Mouse (Mus musculus) hindbrain, embryonic 10.5 days (tissue): ENCODE measurements around the gene Ak4. TPM values are rescaled to one million over a fixed set of nuclear protein-coding genes. Genes with fewer than 3 reads are reported as not detected.

Source experiments
- DNase-seq: peaks from one replicate; pipeline ENCODE4 v3.0.0-alpha.2; 2017; ENCODE audit warnings: low spot score
- H3K27ac ChIP-seq: fragments of 300-500 bp; sonication (generic); 2 replicates; pipeline ENCODE4 v1.5.1; 2016; ENCODE audit warnings: mild to moderate bottlenecking, moderate library complexity
- H3K27me3 ChIP-seq: fragments of 300-500 bp; sonication (generic); 2 replicates; pipeline ENCODE4 v1.6.1; 2016; ENCODE audit warnings: mild to moderate bottlenecking; ENCODE audit not compliant: poor library complexity, insufficient read depth, severe bottlenecking
- H3K36me3 ChIP-seq: fragments of 300-500 bp; sonication (generic); 2 replicates; pipeline ENCODE4 v1.6.1; 2016; ENCODE audit warnings: mild to moderate bottlenecking, moderate library complexity
- H3K4me1 ChIP-seq: fragments of 300-500 bp; sonication (generic); replicated peaks from 2 replicates; pipeline ENCODE4 v1.6.1; 2016; ENCODE audit warnings: mild to moderate bottlenecking
- H3K4me3 ChIP-seq: fragments of 300-500 bp; sonication (generic); 2 replicates; pipeline ENCODE4 v1.5.1; 2016; ENCODE audit warnings: mild to moderate bottlenecking, moderate library complexity
- H3K9me3 ChIP-seq: fragments of 300-500 bp; sonication (generic); 2 replicates; pipeline ENCODE4 v1.6.1; 2016; ENCODE audit warnings: mild to moderate bottlenecking, moderate library complexity
- WGBS: fragments of 180-500 bp; shearing (Covaris S2); methylation state at CpG from one replicate; pipeline ENCODE4 v1.1.7; 2016; 5-methylcytosine and 5-hydroxymethylcytosine counted together
- polyA plus RNA-seq: library from polyadenylated mRNA; unstranded; fragments of >200 nt; fragmentation: Nextera tagmentation; extraction: Ambion mirVana; gene quantifications from 2 replicates; pipeline ENCODE4 v1.2.1, GENCODE M21; 2016

Ak4 gene
- polyA plus RNA-seq, 1 experiment from 2014 or later = 23.9 TPM

GRCm38 (mm10) chr4:101449344-101449743 is 30.3 kb downstream of the Ak4 start:
- peaks cover 52% of the 10 kb centered on the region for H3K36me3 ChIP-seq
- WGBS = 94% methylated on average over 7 of the region's 7 CpGs

GRCm38 (mm10) chr4:101450150-101450780 is 31.2 kb downstream of the Ak4 start:
- no peaks in the 10 kb centered on the region for H3K27me3 ChIP-seq
- WGBS = 94% methylated on average over 20 of the region's 20 CpGs
- no peak for DNase-seq

More at GRCm38 (mm10) chr4:101449344-101449743, 30.3 kb downstream of the Ak4 start:
- DNase-seq = no peak
- Histone ChIP-seq H3K4me3 (no peak overlapping the region), H3K9me3 (no peaks in the 10 kb centered on the region), H3K27me3 (no peaks in the 10 kb centered on the region), H3K4me1 (no peaks in the 10 kb centered on the region), H3K27ac (no peak overlapping the region)

GRCm38 (mm10) chr4:101451089-101451488 is 32.0 kb downstream of the Ak4 start:
- H3K4me1 ChIP-seq = no peaks in the 10 kb centered on the region
- no peaks in the 10 kb centered on the region for H3K27me3 ChIP-seq
- peaks cover 52% of the 10 kb centered on the region for H3K36me3 ChIP-seq
- 96% methylated on average over 4 of the region's 4 CpGs for WGBS
- H3K9me3 ChIP-seq = no peaks in the 10 kb centered on the region
- H3K27ac ChIP-seq = no peak overlapping the region
- no peak overlapping the region for H3K4me3 ChIP-seq
- DNase-seq = no peak

More at GRCm38 (mm10) chr4:101450150-101450780, 31.2 kb downstream of the Ak4 start:
- H3K4me3 ChIP-seq = no peak overlapping the region
- no peak overlapping the region for H3K27ac ChIP-seq
- no peaks in the 10 kb centered on the region for H3K9me3 ChIP-seq
- H3K4me1 ChIP-seq = no peaks in the 10 kb centered on the region
- peaks cover 52% of the 10 kb centered on the region for H3K36me3 ChIP-seq

GRCm38 (mm10) chr4:101452829-101453228 is 33.8 kb downstream of the Ak4 start:
- Histone ChIP-seq H3K9me3 (no peaks in the 10 kb centered on the region), H3K4me3 (no peak overlapping the region), H3K27me3 (no peaks in the 10 kb centered on the region), H3K4me1 (no peaks in the 10 kb centered on the region), H3K27ac (no peak overlapping the region), H3K36me3 (peaks cover 40% of the 10 kb centered on the region)
- no peak for DNase-seq
- 94% methylated on average over 9 of the region's 9 CpGs for WGBS

- DNase-seq = no peak
- Histone ChIP-seq H3K36me3 (peaks cover 25% of the 10 kb centered on the region), H3K4me1 (no peaks in the 10 kb centered on the region), H3K9me3 (no peaks in the 10 kb centered on the region), H3K27me3 (no peaks in the 10 kb centered on the region), H3K27ac (no peak overlapping the region), H3K4me3 (no peak overlapping the region)
- 93% methylated on average over 8 of the region's 8 CpGs for WGBS
Observed at GRCm38 (mm10) chr4:101457176-101457575, 38.1 kb downstream of the Ak4 start.

- Histone ChIP-seq H3K27me3 (no peaks in the 10 kb centered on the region), H3K36me3 (peaks cover 28% of the 10 kb centered on the region), H3K9me3 (no peaks in the 10 kb centered on the region), H3K27ac (no peak overlapping the region), H3K4me1 (no peaks in the 10 kb centered on the region), H3K4me3 (no peak overlapping the region)
- 60% methylated on average over 2 of the region's 2 CpGs for WGBS
- DNase-seq = peak; percentile 23
Observed at GRCm38 (mm10) chr4:101458341-101458740, 39.3 kb downstream of the Ak4 start.

GRCm38 (mm10) chr4:101459358-101459757 is 40.3 kb downstream of the Ak4 start:
- H3K9me3 ChIP-seq = no peaks in the 10 kb centered on the region
- DNase-seq = no peak
- H3K27ac ChIP-seq = no peak overlapping the region
- H3K36me3 ChIP-seq = peaks cover 28% of the 10 kb centered on the region
- 90% methylated on average over 4 of the region's 4 CpGs for WGBS
- no peaks in the 10 kb centered on the region for H3K27me3 ChIP-seq
- H3K4me3 ChIP-seq = no peak overlapping the region
- H3K4me1 ChIP-seq = no peaks in the 10 kb centered on the region

- Histone ChIP-seq H3K4me1 (no peaks in the 10 kb centered on the region), H3K4me3 (no peak overlapping the region), H3K9me3 (no peaks in the 10 kb centered on the region), H3K27ac (no peak overlapping the region), H3K27me3 (no peaks in the 10 kb centered on the region), H3K36me3 (peaks cover 33% of the 10 kb centered on the region)
- DNase-seq = no peak
- WGBS = 85% methylated on average over 1 of the region's 1 CpGs
Observed at GRCm38 (mm10) chr4:101460114-101460513, 41.0 kb downstream of the Ak4 start.

GRCm38 (mm10) chr4:101462065-101462464 is 43.0 kb downstream of the Ak4 start:
- H3K36me3 ChIP-seq = peaks cover 41% of the 10 kb centered on the region
- 92% methylated on average over 2 of the region's 2 CpGs for WGBS
- H3K4me1 ChIP-seq = no peaks in the 10 kb centered on the region

GRCm38 (mm10) chr4:101466264-101466663 is 47.2 kb downstream of the Ak4 start:
- no peak for DNase-seq
- H3K9me3 ChIP-seq = no peaks in the 10 kb centered on the region
- no peaks in the 10 kb centered on the region for H3K4me1 ChIP-seq
- H3K27me3 ChIP-seq = no peaks in the 10 kb centered on the region
- WGBS = 80% methylated on average over 3 of the region's 3 CpGs
- peaks cover 34% of the 10 kb centered on the region for H3K36me3 ChIP-seq
- H3K27ac ChIP-seq = no peak overlapping the region
- H3K4me3 ChIP-seq = no peak overlapping the region

More at GRCm38 (mm10) chr4:101462065-101462464, 43.0 kb downstream of the Ak4 start:
- H3K9me3 ChIP-seq = no peaks in the 10 kb centered on the region
- DNase-seq = no peak
- no peaks in the 10 kb centered on the region for H3K27me3 ChIP-seq
- no peak overlapping the region for H3K4me3 ChIP-seq
- no peak overlapping the region for H3K27ac ChIP-seq

- 91% methylated on average over 5 of the region's 5 CpGs for WGBS
- Histone ChIP-seq H3K4me3 (no peak overlapping the region), H3K4me1 (no peaks in the 10 kb centered on the region), H3K27me3 (no peaks in the 10 kb centered on the region), H3K36me3 (peaks cover 13% of the 10 kb centered on the region), H3K27ac (no peak overlapping the region), H3K9me3 (no peaks in the 10 kb centered on the region)
- no peak for DNase-seq
Observed at GRCm38 (mm10) chr4:101469242-101469641, 50.2 kb downstream of the Ak4 start.

GRCm38 (mm10) chr4:101470543-101470942 is 51.5 kb downstream of the Ak4 start:
- Histone ChIP-seq H3K27ac (no peak overlapping the region), H3K27me3 (no peaks in the 10 kb centered on the region), H3K4me3 (no peak overlapping the region), H3K36me3 (peaks cover 5% of the 10 kb centered on the region), H3K4me1 (no peaks in the 10 kb centered on the region), H3K9me3 (no peaks in the 10 kb centered on the region)
- DNase-seq = no peak
- WGBS = 61% methylated on average over 5 of the region's 5 CpGs

- H3K9me3 ChIP-seq = no peaks in the 10 kb centered on the region
- H3K27me3 ChIP-seq = no peaks in the 10 kb centered on the region
- DNase-seq = no peak
- no peak overlapping the region for H3K4me3 ChIP-seq
- no peaks in the 10 kb centered on the region for H3K4me1 ChIP-seq
- WGBS = 96% methylated on average over 3 of the region's 3 CpGs
- no peaks in the 10 kb centered on the region for H3K36me3 ChIP-seq
- no peak overlapping the region for H3K27ac ChIP-seq
Observed at GRCm38 (mm10) chr4:101472767-101473166, 53.7 kb downstream of the Ak4 start.
